Mouse (Mus musculus) kidney, embryonic 14.5 days (tissue): ENCODE measurements around the gene Gm11213. TPM values are rescaled to one million over a fixed set of nuclear protein-coding genes. Genes with fewer than 3 reads are reported as not detected.
A peak's percentile ranks its signal among the peaks of the same experiment; 100 is the strongest.

Experiments
- ATAC-seq: fragments of 200-750 bp; cut with Nextera tagmentation; 2 replicates; pipeline ENCODE4 v1.8.0; 2017; ENCODE audit warnings: moderate number of reproducible peaks, mild to moderate bottlenecking, moderate TSS enrichment, moderate library complexity; ENCODE audit not compliant: low FRiP score, low TSS enrichment
- H3K27ac ChIP-seq: fragments of 300-500 bp; sonication (generic); 2 replicates; pipeline ENCODE4 v1.5.1; 2014; ENCODE audit warnings: low read depth, mild to moderate bottlenecking, low read length, moderate library complexity, mixed read lengths
- H3K27me3 ChIP-seq: fragments of 300-500 bp; sonication (generic); 2 replicates; pipeline ENCODE4 v1.6.1; 2014; ENCODE audit warnings: mild to moderate bottlenecking, low read length; ENCODE audit not compliant: control insufficient read depth, insufficient read depth
- H3K36me3 ChIP-seq: fragments of 300-500 bp; sonication (generic); 2 replicates; pipeline ENCODE4 v1.6.1; 2014; ENCODE audit warnings: low read length, mixed read lengths; ENCODE audit not compliant: control insufficient read depth, insufficient read depth
- H3K4me1 ChIP-seq: fragments of 300-500 bp; sonication (generic); 2 replicates; pipeline ENCODE4 v1.6.1; 2014; ENCODE audit warnings: low read length, mixed read lengths; ENCODE audit not compliant: control insufficient read depth, insufficient read depth
- H3K4me2 ChIP-seq: fragments of 300-500 bp; sonication (generic); replicated peaks from 2 replicates; pipeline ENCODE4 v1.6.1; 2014; ENCODE audit warnings: low read depth, mild to moderate bottlenecking, low read length
- H3K4me3 ChIP-seq: fragments of 300-500 bp; sonication (generic); 2 replicates; pipeline ENCODE4 v1.5.1; 2014; ENCODE audit warnings: mild to moderate bottlenecking, low read length
- H3K9ac ChIP-seq: fragments of 300-500 bp; sonication (generic); 2 replicates; pipeline ENCODE4 v1.6.1; 2014; ENCODE audit warnings: low read depth, mild to moderate bottlenecking, low read length, moderate library complexity
- H3K9me3 ChIP-seq: fragments of 300-500 bp; sonication (generic); 2 replicates; pipeline ENCODE4 v1.6.1; 2016; ENCODE audit warnings: low read length; ENCODE audit not compliant: control insufficient read depth
- WGBS: fragments of 180-500 bp; shearing (Covaris S2); extraction: QIAGEN DNeasy Blood & Tissue Kit; methylation state at CpG from one replicate; pipeline ENCODE4 v1.1.7; 2014; 5-methylcytosine and 5-hydroxymethylcytosine counted together
- polyA plus RNA-seq: library from polyadenylated mRNA; unstranded; fragments of >200 nt; fragmentation: Nextera tagmentation; extraction: Ambion mirVana; gene quantifications from 2 replicates; pipeline ENCODE4 v1.2.1, GENCODE M21; 2014

Gene Gm11213
- polyA plus RNA-seq, 1 experiment from 2014 or later = not detected

DNA sequence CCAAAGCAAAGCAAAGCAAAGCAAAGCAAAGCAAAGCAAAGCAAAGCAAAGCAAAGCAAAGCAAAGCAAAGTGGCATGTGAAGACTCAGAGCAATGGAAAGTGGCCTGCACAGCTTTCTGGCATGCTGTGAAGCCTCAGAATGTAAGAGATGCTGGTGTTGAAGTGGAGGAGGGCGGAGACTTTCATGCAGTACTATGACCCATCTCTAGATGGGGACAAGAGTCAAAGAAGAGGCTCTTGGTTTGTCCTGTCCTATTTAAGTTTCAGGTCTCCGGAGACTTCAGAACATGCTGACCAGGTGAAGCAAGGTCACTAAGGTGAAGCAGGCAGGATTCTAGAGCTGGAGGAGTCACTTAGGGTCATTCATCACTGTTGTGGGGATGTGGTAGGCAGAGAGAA, 16.8 kb upstream of the Gm11213 start:
- no peak overlapping the region for H3K4me2 ChIP-seq
- no peak for ATAC-seq
- H3K4me1 ChIP-seq = no peaks in the 10 kb centered on the region
- no peak overlapping the region for H3K27ac ChIP-seq
- H3K27me3 ChIP-seq = no peaks in the 10 kb centered on the region
- H3K4me3 ChIP-seq = no peak overlapping the region
- 74% methylated on average over 2 of the region's 2 CpGs for WGBS
- no peaks in the 10 kb centered on the region for H3K36me3 ChIP-seq
- H3K9me3 ChIP-seq = no peaks in the 10 kb centered on the region
- no peak overlapping the region for H3K9ac ChIP-seq

DNA sequence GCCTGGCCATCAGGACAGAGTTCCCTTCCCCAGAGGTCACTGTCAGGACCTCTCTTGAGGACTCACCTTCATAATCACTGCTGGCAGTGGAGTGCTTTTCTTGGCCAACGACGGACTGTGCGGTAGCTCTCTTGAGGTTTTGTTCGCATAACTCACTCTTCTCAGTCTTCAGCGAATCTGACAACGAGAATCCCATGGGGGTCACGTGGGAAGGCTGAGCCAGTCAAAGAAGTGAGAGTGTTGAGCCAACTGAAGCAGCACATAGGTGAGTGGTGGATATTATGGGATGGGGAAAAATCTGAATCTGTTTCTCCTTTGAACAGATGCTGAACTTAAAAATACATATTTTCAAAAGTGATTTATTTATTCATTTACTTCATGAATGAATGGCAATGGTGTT, 3.3 kb upstream of the Gm11213 start:
- Histone ChIP-seq H3K4me1 (no peaks in the 10 kb centered on the region), H3K36me3 (no peaks in the 10 kb centered on the region), H3K9ac (no peak overlapping the region), H3K4me2 (no peak overlapping the region), H3K27ac (no peak overlapping the region), H3K9me3 (no peaks in the 10 kb centered on the region), H3K4me3 (no peak overlapping the region), H3K27me3 (no peaks in the 10 kb centered on the region)
- WGBS = 72% methylated on average over 7 of the region's 7 CpGs
- ATAC-seq = no peak

DNA sequence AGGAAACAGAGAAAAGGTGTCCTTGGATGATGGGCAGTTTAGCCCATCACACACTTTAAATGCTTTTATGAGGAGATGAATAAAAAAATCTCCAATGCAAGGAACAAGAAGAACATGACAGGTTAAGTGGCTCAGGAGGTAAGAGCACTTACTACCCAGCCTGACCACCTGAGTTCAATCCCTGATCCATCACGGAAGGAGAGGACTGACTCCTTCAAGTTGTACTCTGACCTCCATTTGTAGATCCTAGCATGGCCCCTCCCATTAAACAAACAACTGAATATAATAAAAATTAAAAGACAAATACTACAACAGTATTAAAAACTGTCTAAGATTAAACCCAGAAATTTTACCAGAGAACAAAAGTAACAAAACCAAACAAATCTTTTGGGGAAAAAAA, 907 bp upstream of the Gm11213 start:
- no peak overlapping the region for H3K9ac ChIP-seq
- ATAC-seq = no peak
- no peak overlapping the region for H3K27ac ChIP-seq
- no peaks in the 10 kb centered on the region for H3K27me3 ChIP-seq
- no peak overlapping the region for H3K4me2 ChIP-seq
- 74% methylated on average over 1 of the region's 1 CpGs for WGBS
- H3K4me1 ChIP-seq = no peaks in the 10 kb centered on the region
- H3K9me3 ChIP-seq = no peaks in the 10 kb centered on the region
- H3K36me3 ChIP-seq = no peaks in the 10 kb centered on the region
- no peak overlapping the region for H3K4me3 ChIP-seq

DNA sequence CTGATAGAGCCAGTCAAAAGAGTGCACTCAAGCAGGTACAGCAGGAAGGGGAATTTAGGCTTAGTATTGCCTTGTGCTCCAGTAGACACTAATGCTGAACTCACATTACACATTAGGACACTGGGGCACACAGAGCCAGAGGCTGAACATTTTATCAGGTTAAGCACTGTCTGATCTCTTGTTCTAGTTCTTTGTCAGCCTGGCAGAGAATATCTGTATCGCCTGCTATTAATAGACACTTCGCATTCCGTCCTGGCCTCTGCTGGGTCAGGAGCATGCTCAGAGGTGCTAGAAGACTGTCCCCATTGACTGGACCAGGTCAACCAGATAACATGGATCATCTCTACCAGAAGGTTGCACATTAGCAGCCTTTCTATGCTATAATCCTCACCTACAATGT, 484 bp upstream of the Gm11213 start:
- Histone ChIP-seq H3K36me3 (no peaks in the 10 kb centered on the region), H3K9me3 (no peaks in the 10 kb centered on the region), H3K4me2 (no peak overlapping the region), H3K27ac (no peak overlapping the region), H3K4me3 (no peak overlapping the region), H3K27me3 (no peaks in the 10 kb centered on the region), H3K4me1 (no peaks in the 10 kb centered on the region), H3K9ac (no peak overlapping the region)
- ATAC-seq = no peak
- 95% methylated on average over 3 of the region's 3 CpGs for WGBS

DNA sequence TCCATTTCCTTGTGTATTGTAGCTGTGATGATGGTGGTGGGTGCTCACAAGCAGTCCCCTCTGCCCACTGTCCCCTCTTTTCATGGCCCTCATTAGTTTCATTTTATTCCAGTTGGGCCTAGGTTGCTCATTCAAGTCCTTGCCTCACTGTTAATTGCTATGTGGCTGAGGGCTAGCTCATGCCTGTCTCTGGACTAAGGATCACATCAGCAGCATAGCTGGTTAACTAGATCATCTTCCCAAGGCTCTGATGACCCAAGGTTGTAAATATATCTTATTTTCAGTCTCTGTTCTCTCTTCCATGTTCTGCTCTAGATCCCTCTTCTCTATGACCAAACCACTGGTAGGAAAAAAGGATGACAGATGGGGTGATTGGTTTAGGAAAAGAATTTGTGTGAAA, 3.8 kb downstream of the Gm11213 start:
- Histone ChIP-seq H3K27me3 (no peaks in the 10 kb centered on the region), H3K36me3 (no peaks in the 10 kb centered on the region), H3K9ac (no peak overlapping the region), H3K4me2 (no peak overlapping the region), H3K4me3 (no peak overlapping the region), H3K4me1 (no peaks in the 10 kb centered on the region), H3K9me3 (no peaks in the 10 kb centered on the region), H3K27ac (no peak overlapping the region)
- ATAC-seq = no peak

DNA sequence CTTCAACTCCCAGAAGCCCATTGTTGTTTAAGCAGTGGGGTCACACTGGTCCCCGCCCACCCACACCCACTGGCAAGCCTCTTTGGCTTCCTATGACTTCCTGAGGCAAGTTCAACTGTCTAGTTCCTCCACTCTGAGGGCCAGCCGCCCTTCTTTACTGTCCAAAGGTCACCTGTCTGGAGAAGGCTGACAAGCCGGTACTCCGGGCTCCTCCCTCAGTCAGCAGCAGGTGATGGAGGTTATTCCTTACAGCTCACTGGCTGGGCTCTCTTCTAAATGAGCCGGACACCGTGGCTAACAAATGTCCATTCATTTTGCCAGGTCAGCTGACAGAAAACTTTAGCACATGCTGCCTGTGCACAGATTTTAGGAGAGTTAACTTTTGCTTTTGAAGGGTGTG, 4.3 kb downstream of the Gm11213 start:
- no peaks in the 10 kb centered on the region for H3K36me3 ChIP-seq
- ATAC-seq = no peak
- WGBS = 75% methylated on average over 6 of the region's 6 CpGs
- no peak overlapping the region for H3K4me2 ChIP-seq
- no peaks in the 10 kb centered on the region for H3K9me3 ChIP-seq
- H3K27me3 ChIP-seq = no peaks in the 10 kb centered on the region
- no peak overlapping the region for H3K27ac ChIP-seq
- H3K9ac ChIP-seq = no peak overlapping the region
- H3K4me3 ChIP-seq = no peak overlapping the region
- no peaks in the 10 kb centered on the region for H3K4me1 ChIP-seq

DNA sequence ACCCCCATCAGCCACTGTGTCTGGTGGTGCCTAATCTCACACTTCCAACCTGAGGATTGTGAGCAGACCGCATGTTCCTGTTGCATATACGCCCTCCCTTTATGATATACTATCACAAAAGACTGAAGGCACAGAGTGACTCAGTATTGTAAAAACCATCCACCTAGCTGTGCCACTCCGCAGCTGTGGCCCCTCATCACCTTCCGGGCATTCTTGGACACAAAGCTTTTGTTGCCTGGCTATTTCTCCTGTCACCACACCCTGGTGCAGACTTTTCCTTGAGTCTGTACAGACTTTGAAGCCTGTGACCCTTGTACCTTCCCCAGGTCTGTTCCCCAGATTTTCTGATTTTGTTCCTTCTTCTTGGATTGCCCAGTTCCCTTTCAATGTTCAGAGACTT, 9.1 kb downstream of the Gm11213 start:
- Histone ChIP-seq H3K36me3 (no peaks in the 10 kb centered on the region), H3K9ac (no peak overlapping the region), H3K27ac (no peak overlapping the region), H3K4me2 (no peak overlapping the region), H3K9me3 (no peaks in the 10 kb centered on the region), H3K27me3 (no peaks in the 10 kb centered on the region), H3K4me1 (0 out of 2 replicates have a peak, but pooled peaks cover 7% of the 10 kb centered on the region), H3K4me3 (no peak overlapping the region)
- 97% methylated on average over 4 of the region's 4 CpGs for WGBS
- no peak for ATAC-seq

DNA sequence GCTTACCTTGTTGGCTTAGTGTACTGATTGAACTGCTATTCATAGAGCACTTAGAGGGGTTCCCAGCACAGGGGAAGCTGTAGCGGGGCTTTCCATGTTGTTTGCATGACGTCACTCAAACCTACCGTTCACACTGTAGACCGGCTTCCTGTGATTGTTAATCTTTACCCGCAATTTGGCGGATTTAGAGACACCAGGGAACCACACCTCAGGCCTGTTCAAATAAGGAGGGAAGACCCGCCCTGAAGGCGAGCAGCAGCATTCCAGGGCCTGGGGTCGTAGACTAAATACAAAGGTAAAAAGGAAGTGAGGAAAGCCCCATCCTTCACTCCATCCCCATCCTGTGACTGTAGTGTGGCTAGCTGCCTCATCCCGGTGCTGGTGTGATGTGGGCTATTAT, 9.8 kb downstream of the Gm11213 start:
- 0 out of 2 replicates have a peak, but pooled peaks cover 7% of the 10 kb centered on the region for H3K4me1 ChIP-seq
- no peaks in the 10 kb centered on the region for H3K9me3 ChIP-seq
- no peaks in the 10 kb centered on the region for H3K27me3 ChIP-seq
- no peak overlapping the region for H3K9ac ChIP-seq
- H3K4me2 ChIP-seq = no peak overlapping the region
- ATAC-seq = no peak
- no peak overlapping the region for H3K27ac ChIP-seq
- 62% methylated on average over 10 of the region's 10 CpGs for WGBS
- H3K4me3 ChIP-seq = no peak overlapping the region
- H3K36me3 ChIP-seq = no peaks in the 10 kb centered on the region

DNA sequence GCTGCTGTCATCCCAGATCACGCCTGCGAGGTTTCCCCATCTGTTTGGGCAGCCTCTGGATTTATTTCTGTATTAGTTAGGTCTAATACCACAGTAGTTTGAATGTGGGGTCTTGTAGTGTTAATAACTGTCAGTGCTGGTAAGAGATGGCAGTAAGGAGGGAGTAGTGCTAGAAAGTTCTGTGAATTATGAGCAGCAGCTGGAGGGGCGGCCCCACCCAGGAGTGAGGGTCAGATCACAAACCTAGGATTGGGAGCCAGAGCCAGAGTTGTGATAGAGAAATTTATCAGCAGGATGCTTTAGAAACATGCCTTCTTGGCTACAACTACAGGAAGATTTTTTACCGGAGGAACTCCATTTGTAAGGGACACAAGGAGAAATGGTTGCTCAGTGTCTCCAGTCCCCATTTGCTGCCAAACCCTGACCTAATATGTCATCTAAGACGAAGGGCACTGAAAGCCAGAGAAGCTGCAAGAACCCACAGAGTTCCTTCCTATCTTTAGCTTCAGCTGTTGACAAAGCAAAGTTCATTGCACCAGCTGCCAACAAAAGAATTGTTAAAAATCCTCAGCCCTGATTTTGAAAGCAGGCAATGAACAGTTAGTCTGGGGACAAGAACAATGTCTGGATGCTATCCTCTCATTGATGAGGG, 10.5 kb downstream of the Gm11213 start:
- 54% methylated on average over 5 of the region's 5 CpGs for WGBS
- Histone ChIP-seq H3K36me3 (no peaks in the 10 kb centered on the region), H3K27ac (peak overlapping the region; percentile 8; the same call in 1 of the 2 replicates), H3K4me1 (0 out of 2 replicates have a peak, but pooled peaks cover 7% of the 10 kb centered on the region), H3K9ac (no peak overlapping the region), H3K4me2 (no peak overlapping the region), H3K9me3 (no peaks in the 10 kb centered on the region), H3K27me3 (no peaks in the 10 kb centered on the region), H3K4me3 (no peak overlapping the region)
- ATAC-seq = no peak
